Mouse (Mus musculus) G1E (cell line): ENCODE data around the gene Wnt6.

Experiments
- CTCF ChIP-seq: IDR thresholded peaks from 2 replicates; pipeline ENCODE4 v1.5.1; 2012; ENCODE audit warnings: low read depth, low read length, inconsistent platforms, mixed read lengths
- GATA1 ChIP-seq: IDR thresholded peaks from 2 replicates; pipeline ENCODE4 v1.6.1; 2012; ENCODE audit warnings: borderline replicate concordance, low read length, inconsistent platforms, mixed read lengths
- GATA2 ChIP-seq: IDR thresholded peaks from 2 replicates; pipeline ENCODE4 v1.6.1; 2012; ENCODE audit warnings: low read depth, low read length, inconsistent platforms, borderline replicate concordance
- POLR2AphosphoS5 ChIP-seq: IDR thresholded peaks from 2 replicates; pipeline ENCODE4 v1.6.1; 2012; ENCODE audit warnings: low read depth, low read length, inconsistent platforms; ENCODE audit not compliant: insufficient replicate concordance
- TAL1 ChIP-seq: conservative IDR thresholded peaks from 2 replicates; pipeline ENCODE4 v1.6.1; 2012; ENCODE audit warnings: low read depth, low read length, inconsistent platforms, mixed read lengths

GRCm38 (mm10) chr1:74816612-74817199 lies 45.0 kb downstream of the Wnt6 start:
- TF ChIP-seq CTCF (no peak), POLR2AphosphoS5 (no peak), TAL1 (no peak), GATA2 (no peak), GATA1 (no peak)
